Mouse (Mus musculus) thymus, postnatal 14 days (tissue): Measurements from ENCODE around the gene Zfp358.

ENCODE experiments used
- DNase-seq: peaks from one replicate; pipeline ENCODE4 v3.0.0; 2021

The Zfp358 gene

GRCm38 (mm10) chr8:3492901-3493844, at the start of gene Zfp358:
Gene Zfp358, plus strand, starts transcription at chr8:3493138.
- peak; percentile 82 for DNase-seq

DNA sequence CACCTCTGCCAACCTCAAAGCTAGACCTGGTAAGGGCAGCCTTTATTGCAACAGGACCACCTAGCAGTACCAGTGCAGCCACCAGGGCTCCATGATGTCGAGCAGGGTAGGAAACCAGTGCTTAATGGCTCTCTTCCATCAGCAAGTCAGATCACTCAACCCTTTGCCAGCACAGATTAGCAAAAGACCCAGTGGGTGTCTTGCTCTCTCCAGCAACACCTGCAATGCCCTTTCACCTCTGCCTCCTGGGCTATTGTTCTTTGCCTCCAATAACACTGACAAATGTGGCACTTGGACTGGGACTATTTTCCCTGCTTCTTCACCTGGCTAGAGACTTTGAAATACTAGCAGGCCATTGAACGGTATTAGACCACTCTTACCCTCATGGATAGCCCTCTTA, 43.7 kb upstream of the Zfp358 start:
- no peak for DNase-seq

DNA sequence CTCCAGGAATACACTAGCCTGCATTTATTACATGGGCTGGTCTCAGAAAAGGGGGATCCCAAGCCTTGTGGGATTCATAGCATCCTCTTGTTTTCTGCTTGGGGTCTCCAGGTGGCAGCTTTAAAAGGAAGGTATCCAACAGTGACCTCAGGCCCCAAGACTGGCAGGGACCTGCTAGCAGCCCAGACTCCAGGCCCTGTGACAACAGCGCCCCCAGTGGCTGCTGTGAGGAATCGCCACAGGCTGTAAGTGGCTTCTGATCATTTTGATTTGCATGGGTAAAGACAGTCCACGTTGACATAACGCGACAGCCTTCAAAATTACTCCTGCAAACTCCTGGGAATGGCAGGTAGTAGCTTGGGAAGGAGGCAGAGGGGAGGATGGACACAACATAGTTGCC, 42.3 kb upstream of the Zfp358 start:
- peak; percentile 50 for DNase-seq

DNA sequence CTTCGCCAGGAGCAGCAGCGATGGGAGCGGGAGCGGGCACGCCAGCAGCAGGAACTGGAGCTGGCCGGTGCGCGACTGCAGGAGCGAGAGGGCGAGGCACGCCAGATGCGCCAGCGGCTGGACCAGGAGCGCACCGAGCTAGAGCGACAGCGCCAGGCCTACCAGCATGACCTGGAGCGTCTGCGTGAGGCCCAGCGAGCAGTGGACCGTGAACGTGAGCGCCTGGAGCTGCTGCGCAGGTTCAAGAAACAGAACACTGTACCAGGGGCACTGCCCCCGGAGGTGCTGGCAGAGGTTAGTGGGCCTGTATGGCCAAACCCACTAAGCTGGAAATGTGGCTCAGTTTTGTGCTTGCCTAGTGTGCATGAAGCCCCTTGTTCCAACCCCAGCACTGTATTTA, 40.9 kb upstream of the Zfp358 start:
- DNase-seq: no peak

DNA sequence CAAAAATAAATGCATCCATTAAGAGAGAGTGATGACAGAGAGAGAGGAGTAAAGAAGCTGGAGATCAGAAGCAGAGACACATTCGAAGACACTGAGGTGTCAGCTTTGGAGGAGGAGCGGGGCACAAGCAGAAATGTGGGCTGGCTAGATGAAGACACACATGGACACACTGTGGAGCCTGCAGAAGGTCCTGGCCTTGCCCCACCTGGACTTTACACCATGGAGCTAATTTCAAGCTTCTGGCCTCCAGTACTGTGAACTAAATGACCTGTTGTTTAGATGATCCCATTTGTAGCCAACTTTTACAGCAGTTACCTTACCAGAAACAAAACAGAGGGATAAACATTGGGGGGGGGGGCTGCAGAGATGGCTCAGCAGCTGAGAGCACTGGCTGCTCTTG, 29.7 kb upstream of the Zfp358 start:
- no peak for DNase-seq

GRCm38 (mm10) chr8:3464309-3464708, 28.6 kb upstream of the Zfp358 start:
- DNase-seq: peak; percentile 72

DNA sequence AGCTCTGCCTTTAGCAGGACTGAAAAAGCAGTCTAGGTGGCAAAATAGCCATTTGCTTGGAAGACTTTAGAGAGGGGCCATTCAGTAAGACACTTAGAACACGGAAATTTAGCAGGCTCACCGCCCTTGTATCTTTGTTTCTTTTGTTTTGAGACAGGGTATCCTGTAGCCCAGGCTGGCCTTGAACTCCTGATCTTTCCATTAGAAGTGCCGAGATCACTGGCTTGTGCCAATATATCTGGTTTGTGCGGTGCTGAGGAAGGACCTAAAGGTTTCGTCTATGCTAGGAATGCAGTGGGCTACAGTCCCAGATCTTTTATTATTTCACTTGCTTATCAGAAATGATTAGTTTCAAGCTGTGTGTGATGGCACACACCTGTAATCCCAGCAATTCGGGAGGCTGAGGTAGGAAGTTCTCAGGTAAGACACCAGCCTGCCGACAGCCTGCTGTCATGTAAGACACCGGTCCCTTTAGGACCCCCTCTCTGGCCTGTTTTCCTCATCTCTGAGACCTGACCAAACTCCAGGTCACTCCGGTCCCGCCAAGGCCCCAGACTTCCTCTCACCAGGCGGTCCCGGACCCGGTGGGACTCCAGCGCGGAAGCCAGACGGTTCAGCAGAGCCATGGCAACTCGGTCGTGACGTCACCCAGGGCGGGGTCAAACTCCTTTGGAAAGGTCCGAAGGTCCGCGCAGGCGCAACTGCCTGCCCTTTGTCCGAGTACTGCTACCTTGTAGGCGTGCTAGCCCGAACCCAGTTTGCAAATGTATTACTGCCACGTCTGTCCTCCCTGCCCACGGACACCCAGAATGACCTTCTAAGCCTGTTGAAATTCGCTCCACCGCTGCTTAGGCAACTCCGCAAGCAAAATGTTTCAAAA, 25.7 kb upstream of the Zfp358 start, which contains the start of gene Pex11g:
Pex11g (minus strand) TSS at position 675 of the 880 bp plus-strand sequence.
- DNase-seq: peak; percentile 91

DNA sequence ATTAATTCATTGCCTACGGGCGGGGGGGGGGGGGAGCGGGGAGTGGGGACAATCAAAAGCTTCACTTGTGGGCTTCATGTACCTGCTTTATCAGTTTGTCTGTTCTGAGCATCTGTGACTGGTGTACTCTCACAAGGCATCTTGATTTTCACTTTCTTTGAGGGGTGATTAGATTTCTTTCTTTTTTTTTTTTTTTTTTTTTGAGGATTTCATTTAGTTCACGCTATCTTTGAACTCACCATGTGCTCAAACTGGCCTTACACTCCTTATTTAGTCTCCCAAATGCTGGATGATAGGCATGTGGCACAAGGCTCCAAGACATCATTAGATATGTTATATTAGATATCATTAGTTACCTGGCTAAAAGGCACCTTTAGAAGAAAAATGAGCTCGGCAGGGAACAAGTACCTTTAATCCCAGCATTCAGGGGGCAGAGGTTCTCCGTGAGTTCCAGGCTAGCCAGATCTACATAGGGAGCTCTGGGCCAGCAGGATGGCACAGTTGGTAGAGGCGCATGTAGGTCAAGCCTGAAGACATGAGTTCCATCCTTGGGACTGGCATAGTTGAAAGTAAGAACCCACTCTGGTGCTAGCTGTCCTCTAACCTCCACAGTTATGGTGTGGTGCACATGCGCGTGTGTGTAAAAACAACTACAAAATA, 24.9 kb upstream of the Zfp358 start:
- no peak for DNase-seq

- no peak for DNase-seq
Measured at GRCm38 (mm10) chr8:3468838-3469237, 24.1 kb upstream of the Zfp358 start.

DNA sequence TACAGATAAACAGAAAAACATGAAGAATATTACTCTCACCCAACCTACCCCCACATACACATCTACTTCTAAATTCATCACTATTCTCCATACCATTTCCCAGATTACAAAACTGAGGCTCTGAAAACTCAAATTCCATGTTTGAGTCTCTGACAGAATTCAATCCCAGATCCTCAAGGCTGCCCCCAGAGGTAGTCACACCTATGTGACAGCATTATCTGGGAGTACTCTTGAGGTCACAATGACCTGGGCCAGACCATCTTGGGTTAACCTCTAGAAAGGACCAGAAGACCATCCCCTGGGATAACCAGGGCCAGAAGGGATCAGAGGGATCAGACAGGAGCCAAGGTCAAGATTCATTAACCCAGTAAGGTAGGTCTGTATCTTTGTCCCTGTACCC, 22.4 kb upstream of the Zfp358 start, which contains the start of gene Tex45:
Tex45 (plus strand) TSS at position 301 of the 400 bp plus-strand sequence.
- no peak for DNase-seq

DNA sequence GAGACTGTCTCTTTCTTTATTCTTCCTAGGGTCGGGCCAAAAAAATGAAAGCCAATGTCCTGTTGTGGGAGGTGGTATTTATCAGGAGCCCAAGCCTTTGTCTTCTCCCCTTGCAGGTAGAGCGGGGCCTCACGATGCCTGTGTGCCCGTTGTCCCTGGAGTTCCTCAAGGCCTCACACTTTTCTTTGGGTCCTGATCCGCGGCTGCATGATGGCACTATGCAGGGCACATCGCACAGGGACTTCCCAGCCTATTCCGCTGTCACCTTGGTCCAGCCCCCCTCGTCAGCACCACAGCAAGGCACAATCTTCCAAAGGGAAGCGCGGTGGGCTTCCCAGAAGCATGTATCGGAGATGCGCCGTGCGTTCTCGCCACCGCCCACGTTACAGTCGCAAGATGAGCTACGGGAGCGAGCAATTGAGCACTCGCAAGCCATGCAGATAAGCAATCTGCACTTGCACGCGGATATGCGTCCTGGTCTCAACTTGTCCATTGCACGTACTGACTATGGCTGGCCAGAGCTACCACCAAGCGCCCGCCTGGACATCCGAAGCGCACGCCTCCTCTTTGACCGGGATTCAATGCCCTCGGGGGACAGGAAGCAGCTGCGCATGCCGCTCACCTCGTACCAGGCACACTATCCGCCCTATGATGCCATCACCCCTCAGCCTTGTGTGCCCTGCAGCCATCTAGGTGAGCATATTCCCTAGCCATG, 17.1 kb upstream of the Zfp358 start:
- no peak for DNase-seq

GRCm38 (mm10) chr8:3480221-3480785, 12.6 kb upstream of the Zfp358 start:
- no peak for DNase-seq

- no peak for DNase-seq
Measured at GRCm38 (mm10) chr8:3481605-3482004, 11.3 kb upstream of the Zfp358 start.

GRCm38 (mm10) chr8:3482240-3482740, 10.6 kb upstream of the Zfp358 start:
- no peak for DNase-seq

- no peak for DNase-seq
Measured at GRCm38 (mm10) chr8:3483546-3483945, 9.4 kb upstream of the Zfp358 start.

DNA sequence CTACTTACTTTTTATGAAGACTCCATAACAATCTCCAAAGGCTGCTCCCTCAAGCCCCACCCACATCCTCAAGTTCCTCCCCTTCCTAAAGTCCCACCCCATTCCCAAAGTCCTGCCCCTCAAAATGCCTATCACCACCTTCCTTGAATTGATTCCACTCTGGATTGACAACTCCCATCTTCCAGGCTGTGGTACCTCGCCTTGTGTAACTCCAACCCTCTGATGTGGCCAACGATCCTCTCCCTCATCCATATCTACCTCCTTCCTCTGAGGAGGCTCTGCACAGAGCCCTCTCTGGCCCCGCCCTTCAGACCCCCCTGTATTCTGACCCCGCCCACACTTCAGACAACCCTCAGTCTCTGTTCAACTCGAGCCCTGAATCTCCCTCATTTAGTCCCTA, 7.7 kb upstream of the Zfp358 start:
- no peak for DNase-seq

DNA sequence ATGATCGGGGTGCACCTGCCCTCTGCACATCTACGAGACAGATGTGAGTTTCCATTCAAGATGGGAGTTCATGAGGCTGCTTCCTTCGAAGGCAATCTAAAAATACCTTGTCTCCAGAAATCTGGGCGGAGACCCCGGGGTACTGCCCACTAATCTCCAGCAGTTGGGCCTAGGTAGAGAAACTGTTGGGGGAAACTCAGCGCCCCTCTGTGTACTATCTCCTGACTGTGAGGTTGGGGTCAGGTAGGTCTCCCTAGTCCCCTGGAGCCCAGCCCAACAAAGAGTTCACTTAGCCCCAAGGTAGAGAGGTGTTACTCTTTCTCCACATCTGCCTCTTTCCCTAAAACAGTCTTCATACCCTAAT, 889 bp downstream of the Zfp358 start:
- no peak for DNase-seq

DNA sequence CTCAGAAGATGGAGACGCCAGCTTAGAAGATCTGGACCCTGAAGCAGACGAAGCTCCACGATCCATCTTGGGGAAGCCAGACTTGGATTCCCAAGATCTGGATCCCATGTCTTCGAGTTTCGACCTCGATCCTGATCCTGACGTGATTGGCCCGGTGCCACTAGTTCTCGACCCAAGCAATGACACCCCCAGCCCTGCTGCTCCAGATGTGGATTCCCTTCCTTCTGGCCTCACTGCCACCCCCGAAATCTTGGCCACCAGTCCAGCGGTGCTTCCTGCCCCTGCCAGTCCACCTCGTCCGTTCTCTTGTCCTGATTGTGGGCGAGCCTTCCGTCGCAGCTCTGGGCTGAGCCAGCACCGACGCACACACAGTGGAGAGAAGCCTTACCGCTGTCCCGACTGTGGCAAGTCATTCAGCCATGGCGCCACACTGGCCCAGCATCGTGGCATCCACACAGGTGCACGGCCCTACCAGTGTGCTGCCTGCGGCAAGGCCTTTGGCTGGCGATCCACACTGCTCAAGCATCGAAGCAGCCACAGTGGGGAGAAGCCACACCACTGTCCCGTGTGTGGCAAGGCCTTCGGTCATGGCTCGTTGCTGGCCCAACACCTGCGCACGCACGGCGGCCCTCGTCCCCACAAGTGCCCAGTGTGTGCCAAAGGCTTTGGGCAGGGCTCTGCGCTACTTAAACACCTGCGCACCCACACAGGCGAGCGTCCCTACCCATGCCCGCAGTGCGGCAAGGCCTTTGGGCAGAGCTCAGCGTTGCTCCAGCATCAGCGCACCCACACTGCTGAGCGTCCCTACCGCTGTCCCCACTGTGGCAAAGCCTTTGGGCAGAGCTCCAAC, 2.9 kb downstream of the Zfp358 start:
- no peak for DNase-seq

- DNase-seq: no peak
Measured at GRCm38 (mm10) chr8:3496428-3496748, 3.5 kb downstream of the Zfp358 start.

DNA sequence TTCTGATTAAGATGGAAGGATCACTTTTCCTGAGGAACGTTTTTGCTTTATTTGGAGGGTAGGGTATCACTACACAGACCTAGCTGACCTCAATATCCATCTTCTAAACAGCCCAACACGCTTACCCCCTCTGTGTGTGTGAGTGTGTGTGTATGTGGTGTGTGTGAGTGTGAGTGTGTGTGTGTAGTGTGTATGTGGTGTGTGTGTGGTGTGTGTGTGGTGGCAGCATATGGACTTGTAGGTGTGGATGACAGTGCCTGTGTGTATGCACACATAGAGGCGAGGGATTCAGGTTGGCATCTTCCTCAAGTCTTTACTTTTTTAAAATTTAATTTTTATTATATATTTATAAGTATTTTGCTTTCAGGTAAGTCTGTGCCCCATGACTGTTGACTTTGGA, 5.6 kb downstream of the Zfp358 start:
- no peak for DNase-seq

GRCm38 (mm10) chr8:3499751-3500150, 6.8 kb downstream of the Zfp358 start:
- DNase-seq: no peak
